Mouse (Mus musculus) spleen, adult 2 months (tissue): ENCODE measurements around the gene Kat2b. TPM values are rescaled to one million over a fixed set of nuclear protein-coding genes. Genes with fewer than 3 reads are reported as not detected.
"Not testable (repeated sequence)": the region's sequence is repeated elsewhere in the genome, so short reads cannot be mapped to it uniquely, and the experiment has no call there.

ENCODE experiments used
- DNase-seq, 2 experiments: peaks; one replicate each; pipeline versions ENCODE4 v3.0.0 to v3.0.0-alpha.2; 2012 to 2021; ENCODE audit warnings: low spot score in 2 of 2, low read depth in 1 of 2
- H3K27ac ChIP-seq: fragments of 200-500 bp; 2 replicates; pipeline ENCODE4 v1.5.1; 2012; ENCODE audit warnings: low read length, inconsistent platforms; ENCODE audit not compliant: insufficient read depth
- H3K27me3 ChIP-seq: fragments of 200-500 bp; 2 replicates; pipeline ENCODE4 v1.6.1; 2012; ENCODE audit warnings: mild to moderate bottlenecking, moderate library complexity, low read length, inconsistent platforms; ENCODE audit not compliant: control insufficient read depth, insufficient read depth
- H3K36me3 ChIP-seq: fragments of 200-500 bp; 2 replicates; pipeline ENCODE4 v1.6.1; 2012; ENCODE audit warnings: mild to moderate bottlenecking, low read length, inconsistent platforms; ENCODE audit not compliant: control insufficient read depth, insufficient read depth
- H3K4me1 ChIP-seq: fragments of 200-500 bp; 2 replicates; pipeline ENCODE4 v1.6.1; 2011; ENCODE audit warnings: inconsistent platforms; ENCODE audit not compliant: control insufficient read depth, insufficient read depth, insufficient read length
- H3K4me3 ChIP-seq: fragments of 200-500 bp; 2 replicates; pipeline ENCODE4 v1.5.1; 2011; ENCODE audit warnings: mild to moderate bottlenecking, inconsistent platforms; ENCODE audit not compliant: insufficient read depth, insufficient read length; ENCODE audit errors: extremely low read depth
- CTCF ChIP-seq: fragments of 200-500 bp; IDR thresholded peaks from 2 replicates; pipeline ENCODE4 v1.5.1; 2011; ENCODE audit warnings: mild to moderate bottlenecking, inconsistent platforms; ENCODE audit not compliant: insufficient read depth, insufficient read length, insufficient replicate concordance; ENCODE audit errors: extremely low read depth
- POLR2A ChIP-seq: fragments of 200-500 bp; IDR thresholded peaks from 2 replicates; pipeline ENCODE4 v1.6.1; 2011; ENCODE audit warnings: low read depth, low read length, inconsistent platforms
- WGBS: fragments of 180-500 bp; shearing (Covaris S2); methylation state at CpG from one replicate; pipeline ENCODE4 v1.1.7; 2018; 5-methylcytosine and 5-hydroxymethylcytosine counted together
- polyA plus RNA-seq: library from polyadenylated mRNA; depleted of rRNA; stranded (reverse); fragments of >200 nt; gene quantifications from 2 replicates; pipeline ENCODE4 v1.2.3, GENCODE M21; 2012; rRNA removed

Kat2b gene
- 5.0 and 5.2 TPM in 2 replicates for polyA plus RNA-seq

DNA sequence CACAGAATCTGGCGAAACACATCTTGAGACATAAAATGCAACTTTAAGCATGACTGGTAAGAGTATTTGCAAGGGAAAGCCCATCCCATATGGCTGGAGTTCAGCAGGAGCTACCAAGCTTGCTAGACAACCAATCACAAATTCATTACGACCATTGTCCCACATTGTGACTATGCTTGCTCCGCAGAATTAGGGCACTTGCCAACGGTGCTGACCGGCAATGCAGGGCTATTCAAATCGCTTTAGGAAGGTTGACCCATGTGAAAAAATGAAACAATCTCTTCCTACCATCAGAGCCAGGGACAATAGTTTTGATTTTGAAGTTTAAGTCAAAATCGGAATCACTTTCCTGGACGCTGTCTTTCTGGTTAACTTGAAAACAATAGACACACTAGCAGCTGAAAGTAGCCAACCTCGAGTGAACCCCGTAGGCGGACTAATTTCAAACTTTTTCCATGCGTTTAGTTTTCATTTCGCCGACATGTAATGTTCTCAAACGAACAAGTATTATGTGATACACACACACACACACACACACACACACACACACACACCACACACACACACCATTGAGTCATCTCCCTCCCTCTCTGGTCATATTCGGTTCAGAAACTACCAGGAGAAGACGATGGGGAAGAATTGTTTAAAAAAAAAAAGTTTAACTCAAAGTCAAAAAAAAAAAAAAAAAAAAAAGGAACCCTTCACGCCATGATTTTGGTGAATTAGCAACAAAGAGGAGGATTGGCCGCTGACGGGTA, at the start of gene Kat2b:
Kat2b (plus strand) TSS at position 701 of the 758 bp plus-strand sequence.
- Histone ChIP-seq H3K27me3 (no peaks in the 10 kb centered on the region), H3K4me1 (peaks cover 7% of the 10 kb centered on the region), H3K36me3 (no peaks in the 10 kb centered on the region), H3K27ac (peak within 1 kb of the TSS; percentile 98), H3K4me3 (peak within 1 kb of the TSS; percentile 97)
- TF ChIP-seq POLR2A (no peak), CTCF (no peak)
- WGBS, result 2% methylated on average over 20 of the region's 20 CpGs
- no peak for DNase-seq

DNA sequence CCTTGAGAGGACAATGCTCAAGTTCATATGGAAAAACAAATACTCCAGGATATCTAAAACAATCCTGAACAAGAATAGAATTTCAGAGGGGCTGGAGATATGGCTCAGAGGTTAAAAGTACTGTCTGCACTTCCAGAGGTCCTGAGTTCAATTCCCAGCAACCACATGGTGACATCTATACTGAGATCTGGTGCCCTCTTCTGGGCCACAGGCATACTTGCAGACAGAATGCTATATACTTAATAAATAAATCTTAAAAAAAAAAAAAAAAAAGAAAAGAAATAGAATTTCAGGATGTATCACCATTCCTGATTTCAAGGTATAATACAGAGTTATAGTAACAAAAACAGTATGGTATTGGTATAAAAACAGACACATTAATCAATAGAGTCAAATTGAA, 47.3 kb upstream of the Kat2b start:
- Histone ChIP-seq H3K27ac (no peak overlapping the region), H3K27me3 (no peaks in the 10 kb centered on the region), H3K4me3 (no peak overlapping the region), H3K36me3 (no peaks in the 10 kb centered on the region; the same call in 1 of the 2 replicates), H3K4me1 (no peaks in the 10 kb centered on the region)
- no peak for TF ChIP-seq POLR2A
- TF ChIP-seq CTCF, result no peak
- DNase-seq, result no peak

GRCm38 (mm10) chr17:53520509-53520908, 46.2 kb upstream of the Kat2b start:
- Histone ChIP-seq H3K36me3 (no peaks in the 10 kb centered on the region), H3K27me3 (no peaks in the 10 kb centered on the region), H3K4me3 (no peak overlapping the region), H3K27ac (no peak overlapping the region), H3K4me1 (no peaks in the 10 kb centered on the region)
- DNase-seq, result no peak
- TF ChIP-seq POLR2A (no peak), CTCF (no peak)

DNA sequence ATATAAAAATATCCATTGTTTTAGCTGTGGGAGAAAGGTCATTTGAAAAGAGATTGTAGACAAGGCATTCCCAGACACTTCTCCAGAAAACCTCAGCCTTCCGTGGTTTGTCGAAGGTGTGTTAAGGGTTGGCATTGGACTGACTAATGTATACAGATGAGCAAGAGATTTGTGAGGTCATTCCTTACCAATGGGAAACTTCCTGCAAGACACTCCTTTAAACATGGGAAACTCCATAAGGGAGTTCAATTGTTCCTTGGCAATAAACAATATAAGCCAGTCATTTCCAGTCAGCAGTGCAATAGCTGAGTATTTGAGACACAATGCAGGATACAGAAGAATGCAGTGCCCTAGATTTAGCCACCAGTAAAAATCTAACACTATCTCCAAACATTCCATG, 38.6 kb upstream of the Kat2b start:
- H3K27me3 ChIP-seq, result no peaks in the 10 kb centered on the region
- no peaks in the 10 kb centered on the region for H3K4me1 ChIP-seq
- H3K4me3 ChIP-seq, result no peak overlapping the region
- WGBS, result 89% methylated on average over 2 of the region's 2 CpGs
- no peak for DNase-seq
- H3K27ac ChIP-seq, result no peak overlapping the region
- TF ChIP-seq CTCF, result no peak
- H3K36me3 ChIP-seq, result no peaks in the 10 kb centered on the region

GRCm38 (mm10) chr17:53531160-53531559, 35.5 kb upstream of the Kat2b start:
- Histone ChIP-seq H3K4me3 (no peak overlapping the region), H3K4me1 (no peaks in the 10 kb centered on the region), H3K27ac (no peak overlapping the region), H3K27me3 (no peaks in the 10 kb centered on the region), H3K36me3 (no peaks in the 10 kb centered on the region)
- TF ChIP-seq POLR2A, result no peak
- no peak for TF ChIP-seq CTCF
- no peak for DNase-seq
- WGBS, result 47% methylated on average over 2 of the region's 2 CpGs

DNA sequence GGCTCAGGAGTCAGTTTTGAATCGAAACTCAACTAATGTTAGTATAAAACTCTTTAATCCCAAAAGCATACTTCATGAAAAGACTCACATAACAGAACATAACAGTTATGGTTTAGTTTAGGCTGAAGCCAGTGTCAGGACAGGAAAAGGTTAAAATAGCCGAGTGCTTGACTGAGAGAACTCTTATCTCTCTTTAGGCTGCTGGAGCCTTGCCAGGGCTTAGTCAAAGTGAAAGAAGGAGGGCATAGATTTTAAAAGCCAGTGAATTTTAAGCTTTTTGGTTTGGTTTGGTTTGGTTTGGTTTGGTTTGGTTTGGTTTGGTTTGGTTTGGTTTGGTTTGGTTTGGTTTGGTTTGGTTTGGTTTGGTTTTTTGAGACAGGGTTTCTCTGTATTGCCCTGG, 34.2 kb upstream of the Kat2b start:
- Histone ChIP-seq H3K4me3 (no peak overlapping the region), H3K27ac (no peak overlapping the region), H3K36me3 (no peaks in the 10 kb centered on the region), H3K27me3 (no peaks in the 10 kb centered on the region), H3K4me1 (no peaks in the 10 kb centered on the region)
- TF ChIP-seq CTCF, result no peak
- TF ChIP-seq POLR2A, result no peak
- DNase-seq, result no peak
- WGBS, result 47% methylated on average over 2 of the region's 2 CpGs

GRCm38 (mm10) chr17:53539351-53539750, 27.3 kb upstream of the Kat2b start, which contains the start of gene Pp2d1:
Gene Pp2d1 (minus strand): TSS chr17:53539451.
- H3K4me1 ChIP-seq, DNase-seq, H3K27me3 ChIP-seq, H3K36me3 ChIP-seq, H3K4me3 ChIP-seq, H3K27ac ChIP-seq: not testable (repeated sequence)
- 90% methylated on average over 2 of the region's 2 CpGs for WGBS
